Mouse (Mus musculus): ENCODE measurements around the gene Uncx.

Gene Uncx

GRCm38 (mm10) chr5:139543214-139543613, at the start of gene Uncx:
TSS of gene Uncx (plus strand) at chr5:139543494.
- DNase-seq, result no peak

- no peak for DNase-seq
These were observed 49.6 kb upstream of the Uncx start for GRCm38 (mm10) chr5:139493690-139494089.

DNA sequence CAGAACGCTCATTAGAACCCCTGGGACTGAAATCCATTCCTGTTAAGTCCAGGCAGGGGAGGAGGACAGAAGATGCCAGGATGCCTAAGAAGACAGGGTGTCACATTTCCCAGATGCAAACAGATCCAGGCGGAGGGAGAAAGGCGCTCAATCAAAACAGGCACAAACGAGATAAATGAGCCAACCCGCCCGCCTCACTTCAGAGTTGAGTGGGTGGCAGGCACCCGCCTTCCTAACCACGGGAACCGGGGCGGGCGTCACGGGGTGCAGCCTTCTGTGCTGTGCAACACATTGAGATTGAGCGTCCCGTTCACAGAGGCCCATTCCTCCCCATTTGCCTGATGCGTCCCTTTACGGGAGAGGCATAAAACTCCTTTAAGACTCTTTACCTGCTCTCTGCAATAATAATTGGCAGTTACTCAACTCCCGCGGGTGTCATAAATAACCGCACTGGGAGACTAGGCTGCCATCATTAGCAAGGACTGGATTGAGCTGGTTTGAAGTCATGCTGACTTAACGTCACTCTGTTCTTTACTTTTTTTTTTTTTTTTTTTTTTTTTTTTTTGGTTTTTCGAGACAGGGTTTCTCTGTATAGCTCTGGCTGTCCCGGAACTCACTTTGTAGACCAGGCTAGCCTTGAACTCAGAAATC, 48.1 kb upstream of the Uncx start:
- no peak for DNase-seq

DNA sequence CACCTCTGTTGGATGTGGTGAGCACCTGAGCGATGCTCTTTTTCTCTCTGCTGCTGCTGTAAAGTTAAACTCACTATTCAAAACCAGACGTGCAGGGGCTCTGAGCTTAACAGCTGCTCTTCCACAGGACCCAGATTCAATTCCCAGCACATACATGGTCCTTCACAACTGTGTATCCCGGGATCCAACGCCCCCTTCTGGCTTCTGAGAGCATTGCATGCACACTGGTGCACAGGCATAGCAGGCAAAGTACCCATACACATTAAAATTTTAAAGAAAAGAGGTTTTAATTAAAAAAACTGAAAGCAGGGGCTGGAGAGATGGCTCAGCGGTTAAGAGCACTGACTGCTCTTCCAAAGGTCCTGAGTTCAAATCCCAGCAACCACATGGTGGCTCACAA, 46.4 kb upstream of the Uncx start:
- no peak for DNase-seq

GRCm38 (mm10) chr5:139498791-139499190, 44.5 kb upstream of the Uncx start:
- DNase-seq, result no peak

DNA sequence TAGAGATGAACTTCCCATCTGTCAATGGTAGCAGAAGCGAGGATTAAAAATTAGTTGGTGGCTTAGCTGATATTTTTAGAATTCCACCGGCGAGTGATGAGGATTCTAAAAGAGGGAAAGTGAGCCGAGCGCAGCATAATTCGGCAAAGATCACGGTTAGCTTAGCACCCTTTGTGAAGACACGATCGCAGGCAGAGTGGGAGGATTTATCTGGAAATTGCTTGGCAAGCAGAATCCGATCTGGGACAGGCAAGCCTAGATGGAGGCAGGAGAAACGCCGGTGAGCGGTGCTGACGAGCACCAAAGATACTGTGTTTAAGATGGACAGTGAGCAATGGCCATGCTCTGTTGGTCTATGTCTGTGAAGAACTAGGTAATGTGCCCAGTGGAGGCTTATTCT, 41.0 kb upstream of the Uncx start:
- DNase-seq, result no peak

DNA sequence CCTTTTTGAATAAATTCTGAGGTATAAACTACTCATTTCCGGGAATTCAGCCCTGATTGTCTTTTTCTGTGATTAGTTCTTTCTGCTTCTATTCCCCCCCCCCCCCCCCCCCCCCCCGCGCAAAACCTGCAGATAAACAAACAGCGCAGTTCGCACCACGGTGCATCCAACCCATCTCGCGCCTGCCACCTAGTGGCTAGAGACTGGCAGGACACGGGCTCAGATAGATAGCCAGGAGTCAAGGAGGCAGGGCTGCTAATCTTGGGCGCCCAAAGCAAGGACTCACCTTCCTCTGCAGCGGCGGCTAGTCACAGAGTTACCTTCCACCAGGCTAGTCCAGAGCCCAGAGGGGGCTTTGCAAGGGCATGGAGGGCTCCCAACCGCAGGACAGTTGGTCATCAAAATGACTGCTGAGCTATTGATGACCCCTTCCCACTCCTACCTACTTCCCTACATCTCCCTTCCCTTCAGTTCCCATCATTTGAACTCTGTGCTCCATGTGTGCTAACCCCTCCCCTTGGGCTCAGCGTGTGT, 38.2 kb upstream of the Uncx start:
- peak; percentile 89 for DNase-seq

GRCm38 (mm10) chr5:139506207-139506606, 37.1 kb upstream of the Uncx start:
- no peak for DNase-seq

GRCm38 (mm10) chr5:139510682-139511366, 32.5 kb upstream of the Uncx start:
- DNase-seq, result no peak

- no peak for DNase-seq
These were observed 31.1 kb upstream of the Uncx start for GRCm38 (mm10) chr5:139512201-139512600.

GRCm38 (mm10) chr5:139516281-139516680, 27.0 kb upstream of the Uncx start:
- DNase-seq, result peak; percentile 38

DNA sequence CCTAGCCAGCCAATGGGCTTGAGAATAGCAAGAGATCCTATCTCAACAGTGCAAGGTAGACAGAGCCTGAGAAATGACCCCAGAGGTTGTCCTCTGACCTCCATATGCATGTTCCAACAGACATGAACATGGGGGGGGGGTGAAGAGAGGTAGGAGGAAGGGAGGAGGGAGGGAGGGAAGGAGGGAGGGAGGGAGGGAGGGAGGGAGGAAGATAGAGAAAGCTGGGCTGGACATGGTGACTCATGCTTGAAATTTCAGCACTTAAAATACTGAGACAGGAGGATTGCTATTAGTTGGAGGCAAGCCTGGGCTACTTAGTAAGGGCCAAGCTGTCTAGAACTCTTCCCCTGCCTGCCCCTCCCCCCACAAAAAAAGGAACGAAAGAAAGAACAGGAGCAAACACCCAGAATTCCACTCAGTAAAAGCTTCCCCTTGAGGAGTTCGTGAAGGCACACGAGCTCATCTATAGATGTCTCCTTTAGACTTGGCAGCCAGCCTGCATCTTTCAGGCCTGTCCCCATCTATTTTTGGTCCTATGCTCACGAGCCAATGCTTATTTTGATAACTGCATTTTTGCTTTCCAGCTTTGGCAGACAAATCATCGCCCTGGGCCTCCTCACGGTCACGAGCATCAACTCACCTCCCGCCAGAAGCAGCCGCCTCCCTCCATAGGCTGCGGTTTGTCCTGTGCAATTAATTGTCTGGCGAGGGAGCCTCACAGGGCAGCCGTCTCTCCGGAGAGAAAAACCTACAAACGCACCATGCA, 23.0 kb upstream of the Uncx start:
- DNase-seq, result no peak

- DNase-seq, result no peak
These were observed 21.3 kb upstream of the Uncx start for GRCm38 (mm10) chr5:139521987-139522386.

DNA sequence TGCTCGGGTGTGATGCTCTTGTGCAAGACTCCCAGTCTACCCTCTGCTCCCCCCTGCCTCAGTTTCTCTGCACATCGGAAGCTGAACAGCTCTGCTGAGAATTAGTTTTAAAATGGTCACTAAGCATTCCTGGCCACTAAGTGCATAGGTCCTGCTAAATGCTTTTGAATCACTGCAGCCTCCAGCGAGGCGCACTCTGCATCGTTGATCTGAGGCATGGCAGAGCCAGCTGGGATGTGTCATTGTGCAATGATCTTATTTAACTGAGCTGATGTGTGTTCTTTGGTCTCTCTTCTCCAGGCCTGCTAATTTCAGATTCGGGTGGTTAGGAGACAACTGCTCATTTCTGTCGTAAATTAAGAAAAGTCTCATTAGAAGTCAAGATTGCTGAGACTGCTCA, 14.4 kb upstream of the Uncx start:
- no peak for DNase-seq

- no peak for DNase-seq
These were observed 7.8 kb upstream of the Uncx start for GRCm38 (mm10) chr5:139535386-139535919.

- peak; percentile 83 for DNase-seq
These were observed 6.9 kb upstream of the Uncx start for GRCm38 (mm10) chr5:139536211-139536910.

- no peak for DNase-seq
These were observed 6.2 kb upstream of the Uncx start for GRCm38 (mm10) chr5:139536911-139537738.

DNA sequence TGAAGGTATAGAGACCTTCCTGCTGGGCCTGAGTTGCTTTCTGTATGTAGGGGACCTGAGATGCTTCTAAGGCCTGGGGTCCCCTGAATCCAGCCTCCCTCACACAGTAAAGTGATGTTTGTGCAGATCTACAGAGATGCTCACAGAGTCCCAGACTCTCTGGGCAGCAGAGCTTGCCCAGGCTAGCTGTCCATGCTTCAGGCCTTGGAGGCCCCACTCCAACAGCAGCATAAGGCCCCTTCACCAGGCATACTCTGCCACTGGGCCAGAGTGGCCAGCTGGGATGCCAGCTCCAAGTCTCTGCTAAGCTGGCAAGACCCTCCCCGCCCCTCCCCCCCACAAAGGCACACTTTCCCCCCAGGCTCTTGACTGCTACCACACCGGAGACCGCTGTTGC, 5.6 kb upstream of the Uncx start:
- DNase-seq, result no peak

DNA sequence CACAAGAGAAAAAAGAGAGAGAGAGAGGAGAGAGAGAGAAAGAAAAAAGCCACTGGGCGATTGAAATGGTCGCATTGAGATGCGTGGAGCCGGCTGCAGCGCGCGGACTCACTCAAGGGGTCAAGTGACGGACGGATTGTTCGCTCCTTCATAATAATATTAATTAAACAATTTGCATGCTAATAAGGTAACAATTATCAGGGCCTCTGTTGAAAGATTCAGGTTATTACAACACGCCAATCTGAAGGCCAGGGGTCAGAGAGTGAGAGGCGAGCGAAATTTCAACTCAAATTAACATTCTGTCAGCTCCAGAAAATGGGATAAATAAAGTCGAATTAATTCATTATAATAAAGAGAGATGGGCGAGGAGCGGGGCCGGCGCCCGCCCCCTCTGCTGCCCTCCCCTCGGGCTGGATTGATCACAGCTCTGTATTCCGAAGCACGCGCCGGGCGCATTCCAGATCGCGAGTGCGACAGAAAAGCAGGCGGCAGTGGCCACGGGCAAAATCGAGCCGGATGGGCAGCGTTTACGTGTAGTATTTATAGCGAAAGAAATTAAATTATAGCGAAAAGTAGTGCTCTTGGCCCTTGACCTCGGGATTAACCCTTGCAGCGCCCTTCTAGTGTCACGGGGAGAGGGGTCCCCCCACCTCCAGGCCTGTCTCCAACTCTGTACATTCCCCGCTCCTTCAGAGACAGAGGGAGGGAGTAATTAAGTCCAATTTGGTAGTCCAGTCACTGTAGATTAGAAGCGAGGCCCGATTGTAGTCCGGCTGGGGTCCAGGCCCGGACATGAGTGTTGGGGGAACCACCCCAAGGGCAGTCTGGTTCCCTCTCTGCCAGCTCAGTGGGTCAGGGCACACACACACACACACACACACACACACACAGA, 1.9 kb upstream of the Uncx start:
- DNase-seq, result no peak

DNA sequence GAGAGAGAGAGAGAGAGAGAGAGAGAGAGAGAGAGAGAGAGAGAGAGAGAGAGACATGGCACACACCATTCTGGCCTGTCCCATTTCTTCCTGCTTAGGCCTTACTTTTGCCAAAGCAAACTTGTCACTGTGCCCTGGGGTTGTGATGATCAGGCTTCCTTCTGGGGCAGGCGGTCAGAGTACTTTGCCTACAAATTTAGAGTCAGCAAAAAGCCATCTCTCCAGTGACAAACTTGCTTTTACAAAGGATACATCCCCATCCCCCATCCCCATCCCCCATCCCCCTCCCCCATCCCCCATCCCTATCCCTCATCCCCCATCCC, 1.3 kb upstream of the Uncx start:
- DNase-seq, result no peak

DNA sequence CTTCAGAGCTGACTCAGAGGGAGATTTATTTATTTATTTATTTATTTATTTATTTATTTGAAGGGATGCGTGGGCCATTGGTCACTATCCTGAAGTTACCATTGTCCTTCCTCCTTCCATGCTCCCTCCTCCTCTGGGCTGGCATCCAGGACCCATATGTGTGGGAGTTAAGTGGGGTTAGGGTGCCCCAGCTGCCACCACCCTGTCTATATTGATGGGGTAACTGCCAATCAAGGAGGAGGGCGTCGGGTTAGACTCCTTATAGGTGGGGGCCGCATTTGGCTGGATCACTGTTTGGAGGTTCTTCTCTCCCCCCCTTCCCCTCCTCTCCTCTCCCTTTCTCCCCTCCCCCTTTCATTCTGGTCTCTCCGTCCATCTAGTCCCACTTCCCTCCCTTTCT, 738 bp upstream of the Uncx start:
- no peak for DNase-seq
